Mouse (Mus musculus) stomach, embryonic 15.5 days (tissue): ENCODE results near the gene Pithd1. TPM values are rescaled to one million over a fixed set of nuclear protein-coding genes. Genes with fewer than 3 reads are reported as not detected.

Experiments
- polyA plus RNA-seq: library from polyadenylated mRNA; unstranded; fragments of >200 nt; fragmentation: Nextera tagmentation; extraction: Ambion mirVana; gene quantifications from 2 replicates; pipeline ENCODE4 v1.2.1, GENCODE M21; 2015

Gene Pithd1
- polyA plus RNA-seq, 1 experiment from 2014 or later: 55.1 TPM

Other genes with a start within 250 kb of the Pithd1 start
- gene Myom3, start 227.5 kb downstream of the Pithd1 start, polyA plus RNA-seq: 0.58 and 1.1 TPM in 2 replicates
- gene Srsf10, start 131.5 kb downstream of the Pithd1 start, polyA plus RNA-seq: 204 and 211 TPM in 2 replicates
- gene Pnrc2, start 113.4 kb downstream of the Pithd1 start, polyA plus RNA-seq: 172 and 178 TPM in 2 replicates
- 0.71 and 0.90 TPM in 2 replicates for gene Cnr2, start 91.9 kb downstream of the Pithd1 start, polyA plus RNA-seq
- gene Fuca1, start 66.5 kb downstream of the Pithd1 start, polyA plus RNA-seq: 93.2 and 96.3 TPM in 2 replicates
- gene Hmgcl, start 40.8 kb downstream of the Pithd1 start, polyA plus RNA-seq: 88.5 and 90.4 TPM in 2 replicates
- 90.9 and 92.1 TPM in 2 replicates for gene Gale, start 23.5 kb downstream of the Pithd1 start, polyA plus RNA-seq
- gene Lypla2, start 14.6 kb downstream of the Pithd1 start, polyA plus RNA-seq: 102 and 105 TPM in 2 replicates
- gene Eloa, start 34.5 kb upstream of the Pithd1 start, polyA plus RNA-seq: 36.4 and 37.9 TPM in 2 replicates
- gene Rpl11, start 66.2 kb upstream of the Pithd1 start, polyA plus RNA-seq: 336 and 456 TPM in 2 replicates
- 274 and 292 TPM in 2 replicates for gene Id3, start 156.2 kb upstream of the Pithd1 start, polyA plus RNA-seq
- 8.6 and 11.4 TPM in 2 replicates for gene E2f2, start 185.1 kb upstream of the Pithd1 start, polyA plus RNA-seq
- gene Asap3, start 219.1 kb upstream of the Pithd1 start, polyA plus RNA-seq: 6.4 and 7.8 TPM in 2 replicates